Mouse (Mus musculus) lung, embryonic 16.5 days (tissue): Measurements from ENCODE around the gene Cfap43. TPM values are rescaled to one million over a fixed set of nuclear protein-coding genes. Genes with fewer than 3 reads are reported as not detected.

ENCODE experiments used
- microRNA-seq: library from miRNA; unstranded; fragments of <30 nt; microRNA quantifications from one replicate; pipeline ENCODE4, GENCODE M21; 2016
- polyA plus RNA-seq: library from polyadenylated mRNA; unstranded; fragments of >200 nt; fragmentation: Nextera tagmentation; extraction: Ambion mirVana; gene quantifications from 2 replicates; pipeline ENCODE4 v1.2.1, GENCODE M21; 2015

Gene Cfap43
- polyA plus RNA-seq, 1 experiment from 2014 or later = 1.7 TPM

Small RNAs within 50 kb of the gene (microRNA-seq; reads per million reads assigned to microRNA genes)
- not detected for gene Gm22240
- gene Mir8090 = not detected

Other genes starting within 250 kb of the Cfap43 start
- 2.2 and 3.3 TPM in 2 replicates for gene Col17a1, start 227.2 kb downstream of the Cfap43 start, polyA plus RNA-seq
- gene Sfr1, start 187.6 kb downstream of the Cfap43 start, polyA plus RNA-seq = 225 and 236 TPM in 2 replicates
- 93.9 and 105 TPM in 2 replicates for gene Gsto1, start 64.3 kb downstream of the Cfap43 start, polyA plus RNA-seq
- 1.2 and 1.3 TPM in 2 replicates for gene Gsto2, start 53.8 kb downstream of the Cfap43 start, polyA plus RNA-seq
- gene Itprip, start within 50 bp of the Cfap43 start, polyA plus RNA-seq = 16.2 and 16.9 TPM in 2 replicates
- gene Cfap58, start 18.4 kb upstream of the Cfap43 start, polyA plus RNA-seq = 0.53 and 0.73 TPM in 2 replicates